Mouse (Mus musculus): ENCODE measurements around the gene Ttll11. TPM values are rescaled to one million over a fixed set of nuclear protein-coding genes. Genes with fewer than 3 reads are reported as not detected.

Gene Ttll11
- polyA plus RNA-seq, 1 experiment from 2014 or later: 0.95 TPM

GRCm38 (mm10) chr2:35858281-35858680 is 121.4 kb downstream of the Ttll11 start:
- no peaks in the 10 kb centered on the region for H3K36me3 ChIP-seq (replicated peaks)
- 0 out of 2 replicates have a peak, but pooled peaks cover 3% of the 10 kb centered on the region for H3K27me3 ChIP-seq (ENCODE audit: poor library complexity, severe bottlenecking)
- no peak overlapping the region for H3K4me3 ChIP-seq
- 84% methylated on average over 6 of the region's 6 CpGs for WGBS
- no peak overlapping the region for H3K27ac ChIP-seq
- no peaks in the 10 kb centered on the region for H3K9me3 ChIP-seq
- H3K4me1 ChIP-seq: peaks cover 20% of the 10 kb centered on the region
- no peak for DNase-seq (ENCODE audit: extremely low spot score, low spot score)

GRCm38 (mm10) chr2:35856901-35857300 is 122.8 kb downstream of the Ttll11 start:
- no peak for DNase-seq (ENCODE audit: extremely low spot score, low spot score)
- 88% methylated on average over 2 of the region's 2 CpGs for WGBS
- no peaks in the 10 kb centered on the region for H3K36me3 ChIP-seq (replicated peaks)
- H3K4me3 ChIP-seq: no peak overlapping the region
- H3K9me3 ChIP-seq: no peaks in the 10 kb centered on the region
- H3K27ac ChIP-seq: no peak overlapping the region
- H3K27me3 ChIP-seq (ENCODE audit: poor library complexity, severe bottlenecking): peaks cover 3% of the 10 kb centered on the region; the same call in 1 of the 2 replicates
- H3K4me1 ChIP-seq: peaks cover 33% of the 10 kb centered on the region

GRCm38 (mm10) chr2:35854877-35855276 is 124.8 kb downstream of the Ttll11 start:
- Histone ChIP-seq H3K9me3 (no peaks in the 10 kb centered on the region), H3K4me1 (peaks cover 43% of the 10 kb centered on the region), H3K27ac (no peak overlapping the region), H3K4me3 (no peak overlapping the region), H3K27me3 (ENCODE audit: poor library complexity, severe bottlenecking) (peaks cover 16% of the 10 kb centered on the region), H3K36me3 (replicated peaks) (no peaks in the 10 kb centered on the region)
- WGBS: 35% methylated on average over 5 of the region's 5 CpGs
- DNase-seq (ENCODE audit: extremely low spot score, low spot score): no peak

GRCm38 (mm10) chr2:35852971-35853370 is 126.7 kb downstream of the Ttll11 start:
- peaks cover 21% of the 10 kb centered on the region for H3K27me3 ChIP-seq (ENCODE audit: poor library complexity, severe bottlenecking)

GRCm38 (mm10) chr2:35852164-35852509 is 127.6 kb downstream of the Ttll11 start:
- H3K27me3 ChIP-seq (ENCODE audit: poor library complexity, severe bottlenecking): peaks cover 29% of the 10 kb centered on the region
- WGBS: 45% methylated on average over 3 of the region's 3 CpGs
- peak overlapping the region; percentile 8; the same call in 1 of the 2 replicates for H3K4me3 ChIP-seq

More at GRCm38 (mm10) chr2:35852971-35853370, 126.7 kb downstream of the Ttll11 start:
- Histone ChIP-seq H3K9me3 (no peaks in the 10 kb centered on the region), H3K27ac (no peak overlapping the region), H3K36me3 (replicated peaks) (no peaks in the 10 kb centered on the region), H3K4me1 (peaks cover 42% of the 10 kb centered on the region), H3K4me3 (no peak overlapping the region)
- DNase-seq (ENCODE audit: extremely low spot score, low spot score): no peak
- WGBS: 65% methylated on average over 4 of the region's 4 CpGs

GRCm38 (mm10) chr2:35851420-35852163 is 128.1 kb downstream of the Ttll11 start:
- peak overlapping the region; percentile 8; the same call in 1 of the 2 replicates for H3K4me3 ChIP-seq
- peaks cover 32% of the 10 kb centered on the region for H3K27me3 ChIP-seq (ENCODE audit: poor library complexity, severe bottlenecking)
- H3K9me3 ChIP-seq: no peaks in the 10 kb centered on the region
- no peaks in the 10 kb centered on the region for H3K36me3 ChIP-seq (replicated peaks)
- peak overlapping the region; percentile 11; the same call in 1 of the 2 replicates for H3K27ac ChIP-seq
- H3K4me1 ChIP-seq: peaks cover 42% of the 10 kb centered on the region
- WGBS: 42% methylated on average over 17 of the region's 17 CpGs
- no peak for DNase-seq (ENCODE audit: extremely low spot score, low spot score)

More at GRCm38 (mm10) chr2:35852164-35852509, 127.6 kb downstream of the Ttll11 start:
- no peaks in the 10 kb centered on the region for H3K36me3 ChIP-seq (replicated peaks)
- H3K27ac ChIP-seq: 0 out of 2 replicates have a peak overlapping the region, but pooled peaks have one; percentile 11
- peaks cover 42% of the 10 kb centered on the region for H3K4me1 ChIP-seq
- DNase-seq (ENCODE audit: extremely low spot score, low spot score): no peak
- no peaks in the 10 kb centered on the region for H3K9me3 ChIP-seq

GRCm38 (mm10) chr2:35849632-35850230 is 130.0 kb downstream of the Ttll11 start:
- 48% methylated on average over 10 of the region's 10 CpGs for WGBS
- H3K27ac ChIP-seq: no peak overlapping the region
- no peaks in the 10 kb centered on the region for H3K9me3 ChIP-seq
- peaks cover 58% of the 10 kb centered on the region for H3K4me1 ChIP-seq
- peaks cover 50% of the 10 kb centered on the region for H3K27me3 ChIP-seq (ENCODE audit: poor library complexity, severe bottlenecking)
- H3K36me3 ChIP-seq (replicated peaks): no peaks in the 10 kb centered on the region
- DNase-seq (ENCODE audit: extremely low spot score, low spot score): no peak
- no peak overlapping the region for H3K4me3 ChIP-seq

- Histone ChIP-seq H3K4me1 (peaks cover 63% of the 10 kb centered on the region), H3K36me3 (replicated peaks) (no peaks in the 10 kb centered on the region), H3K9me3 (no peaks in the 10 kb centered on the region), H3K27me3 (ENCODE audit: poor library complexity, severe bottlenecking) (peaks cover 71% of the 10 kb centered on the region), H3K27ac (peak overlapping the region; percentile 32; the same call in 1 of the 2 replicates), H3K4me3 (no peak overlapping the region)
- 38% methylated on average over 11 of the region's 11 CpGs for WGBS
- no peak for DNase-seq (ENCODE audit: extremely low spot score, low spot score)
These were observed 133.9 kb downstream of the Ttll11 start for GRCm38 (mm10) chr2:35845611-35846504.

- Histone ChIP-seq H3K27me3 (ENCODE audit: poor library complexity, severe bottlenecking) (peaks cover 73% of the 10 kb centered on the region), H3K4me1 (peaks cover 55% of the 10 kb centered on the region), H3K4me3 (no peak overlapping the region), H3K36me3 (replicated peaks) (no peaks in the 10 kb centered on the region), H3K27ac (peak overlapping the region; percentile 35; the same call in 1 of the 2 replicates), H3K9me3 (no peaks in the 10 kb centered on the region)
- WGBS: 33% methylated on average over 13 of the region's 13 CpGs
- no peak for DNase-seq (ENCODE audit: extremely low spot score, low spot score)
These were observed 135.6 kb downstream of the Ttll11 start for GRCm38 (mm10) chr2:35843896-35844690.

GRCm38 (mm10) chr2:35842780-35843474 is 136.8 kb downstream of the Ttll11 start:
- no peaks in the 10 kb centered on the region for H3K36me3 ChIP-seq (replicated peaks)
- no peak overlapping the region for H3K4me3 ChIP-seq
- H3K9me3 ChIP-seq: peaks cover under 1% of the 10 kb centered on the region; the same call in 1 of the 2 replicates
- peaks cover 71% of the 10 kb centered on the region for H3K27me3 ChIP-seq (ENCODE audit: poor library complexity, severe bottlenecking)
- H3K4me1 ChIP-seq: peaks cover 53% of the 10 kb centered on the region
- DNase-seq (ENCODE audit: extremely low spot score, low spot score): no peak
- 67% methylated on average over 16 of the region's 16 CpGs for WGBS
- no peak overlapping the region for H3K27ac ChIP-seq

- 60% methylated on average over 4 of the region's 4 CpGs for WGBS
- Histone ChIP-seq H3K36me3 (replicated peaks) (no peaks in the 10 kb centered on the region), H3K9me3 (peaks cover 10% of the 10 kb centered on the region), H3K27ac (no peak overlapping the region), H3K4me1 (peaks cover 53% of the 10 kb centered on the region), H3K4me3 (no peak overlapping the region), H3K27me3 (ENCODE audit: poor library complexity, severe bottlenecking) (peaks cover 64% of the 10 kb centered on the region)
- DNase-seq (ENCODE audit: extremely low spot score, low spot score): no peak
These were observed 137.8 kb downstream of the Ttll11 start for GRCm38 (mm10) chr2:35841841-35842420.

Data from forebrain, embryonic 10.5 days (tissue).